Mouse (Mus musculus): ENCODE results near the gene Tlr13. TPM values are rescaled to one million over a fixed set of nuclear protein-coding genes. Genes with fewer than 3 reads are reported as not detected.

Gene Tlr13
- 25.4 TPM for polyA plus RNA-seq (2015; fragmentation: Illumina TruSeq; extraction: RNeasy Lipid Tissue Mini Kit (QIAGEN cat#74804); ENCODE audit: insufficient read depth, low replicate concordance)

DNA sequence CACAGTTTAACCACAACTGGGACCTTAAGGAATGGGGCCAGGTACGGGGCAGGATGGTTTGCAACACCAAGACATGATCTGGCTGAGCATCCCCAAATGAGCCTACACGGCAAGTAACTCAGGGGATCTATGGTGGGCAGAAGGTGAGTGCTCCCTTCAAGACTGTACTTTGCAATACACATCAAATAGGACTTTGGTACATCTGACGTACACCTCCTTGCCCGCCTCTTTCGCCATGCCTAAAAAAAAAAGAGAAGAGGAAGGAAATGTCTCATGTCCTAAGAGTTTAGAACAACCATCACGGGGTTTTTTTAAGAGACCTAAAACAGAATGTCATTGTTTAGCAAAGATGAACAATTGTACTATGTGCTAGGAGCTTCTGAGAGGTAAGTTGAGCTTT is at the start of gene Tlr13:
Gene Tlr13 (plus strand): TSS at position 269 of the 400 bp plus-strand sequence.

DNA sequence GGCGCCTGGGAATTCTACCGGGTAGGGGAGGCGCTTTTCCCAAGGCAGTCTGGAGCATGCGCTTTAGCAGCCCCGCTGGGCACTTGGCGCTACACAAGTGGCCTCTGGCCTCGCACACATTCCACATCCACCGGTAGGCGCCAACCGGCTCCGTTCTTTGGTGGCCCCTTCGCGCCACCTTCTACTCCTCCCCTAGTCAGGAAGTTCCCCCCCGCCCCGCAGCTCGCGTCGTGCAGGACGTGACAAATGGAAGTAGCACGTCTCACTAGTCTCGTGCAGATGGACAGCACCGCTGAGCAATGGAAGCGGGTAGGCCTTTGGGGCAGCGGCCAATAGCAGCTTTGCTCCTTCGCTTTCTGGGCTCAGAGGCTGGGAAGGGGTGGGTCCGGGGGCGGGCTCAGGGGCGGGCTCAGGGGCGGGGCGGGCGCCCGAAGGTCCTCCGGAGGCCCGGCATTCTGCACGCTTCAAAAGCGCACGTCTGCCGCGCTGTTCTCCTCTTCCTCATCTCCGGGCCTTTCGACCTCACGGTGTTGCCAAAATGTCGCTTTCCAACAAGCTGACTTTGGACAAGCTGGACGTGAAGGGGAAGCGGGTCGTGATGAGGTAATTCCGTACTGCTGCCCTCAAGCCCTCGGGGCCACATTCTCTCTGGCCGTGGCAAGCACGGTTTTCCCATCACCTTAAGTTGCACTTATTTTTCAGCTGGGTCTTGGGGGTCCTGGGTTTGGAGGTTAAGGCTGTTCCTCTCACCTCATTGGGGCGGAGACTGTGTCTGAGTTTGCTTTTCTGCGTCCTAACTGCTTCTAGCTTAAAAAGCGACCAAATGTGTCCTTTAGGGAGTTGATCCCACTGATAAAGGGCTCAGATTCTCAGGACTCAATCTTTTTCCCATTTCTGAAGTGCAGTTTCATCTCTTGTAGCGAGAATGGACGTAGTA is 44.0 kb downstream of the Tlr13 start, which contains the start of gene Pgk1:
Gene Pgk1 (plus strand): TSS at position 388 of the 937 bp plus-strand sequence.

Other genes starting within 250 kb of the Tlr13 start
- 199 TPM for gene Atrx, start 213.8 kb upstream of the Tlr13 start, polyA plus RNA-seq (2015; fragmentation: Illumina TruSeq; extraction: RNeasy Lipid Tissue Mini Kit (QIAGEN cat#74804); ENCODE audit: insufficient read depth, low replicate concordance)
- gene Magt1, start 131.3 kb upstream of the Tlr13 start, polyA plus RNA-seq (2015; fragmentation: Illumina TruSeq; extraction: RNeasy Lipid Tissue Mini Kit (QIAGEN cat#74804); ENCODE audit: insufficient read depth, low replicate concordance) = 64.0 TPM
- gene Cox7b, start 127.5 kb upstream of the Tlr13 start, polyA plus RNA-seq (2015; fragmentation: Illumina TruSeq; extraction: RNeasy Lipid Tissue Mini Kit (QIAGEN cat#74804); ENCODE audit: insufficient read depth, low replicate concordance) = 265 TPM
- 14.9 TPM for gene Atp7a, start 115.9 kb upstream of the Tlr13 start, polyA plus RNA-seq (2015; fragmentation: Illumina TruSeq; extraction: RNeasy Lipid Tissue Mini Kit (QIAGEN cat#74804); ENCODE audit: insufficient read depth, low replicate concordance)
- 192 TPM for gene Pgk1, start 43.9 kb downstream of the Tlr13 start, polyA plus RNA-seq (2015; fragmentation: Illumina TruSeq; extraction: RNeasy Lipid Tissue Mini Kit (QIAGEN cat#74804); ENCODE audit: insufficient read depth, low replicate concordance)
- 23.0 TPM for gene Taf9b, start 78.0 kb downstream of the Tlr13 start, polyA plus RNA-seq (2015; fragmentation: Illumina TruSeq; extraction: RNeasy Lipid Tissue Mini Kit (QIAGEN cat#74804); ENCODE audit: insufficient read depth, low replicate concordance)
- not detected for gene Fnd3c2, start 112.2 kb downstream of the Tlr13 start, polyA plus RNA-seq (2015; fragmentation: Illumina TruSeq; extraction: RNeasy Lipid Tissue Mini Kit (QIAGEN cat#74804); ENCODE audit: insufficient read depth, low replicate concordance)